18 mouse cellular contexts compared by ENCODE assay signal in the genomic region with DNA sequence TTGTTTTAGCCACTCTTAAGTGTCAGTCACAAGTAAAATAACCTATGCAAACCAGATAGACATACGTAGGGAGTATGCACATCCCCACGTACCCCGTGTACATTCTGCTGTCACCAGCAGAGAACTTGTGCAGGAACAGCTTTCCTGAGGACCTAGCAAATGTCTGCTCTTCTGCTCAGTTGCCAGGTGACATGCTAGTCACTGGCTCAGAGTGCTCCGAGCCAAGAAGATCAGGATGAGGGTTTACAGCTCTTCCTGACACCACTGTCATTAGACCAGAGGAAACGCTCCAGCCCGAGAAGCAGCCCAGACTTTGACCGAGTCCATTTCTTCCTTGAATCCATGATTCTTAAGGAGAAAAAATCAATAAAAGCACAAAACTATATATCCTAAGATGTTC.
"Had no signal": no experiment of that assay in that cellular context is flagged by ENCODE, and none has a peak within 500 bp of the region (broad histone marks: within the 10 kb centered on the region; RNA-seq: fewer than 3 reads in every experiment).

No protein-coding gene starts in this region.

- H3K4me2 ChIP-seq: limb, embryonic 15.5 days; liver, embryonic 11.5 days; lung, embryonic 15.5 days; midbrain, embryonic 11.5 days; stomach, embryonic 15.5 days had no signal

- H3K27me3 ChIP-seq: limb, embryonic 15.5 days; lung, embryonic 15.5 days; stomach, embryonic 15.5 days had no signal

- H3K9me3 ChIP-seq: limb, embryonic 15.5 days; lung, embryonic 15.5 days; stomach, embryonic 15.5 days had no signal

- H3K27ac ChIP-seq: layer of hippocampus, adult 2 months; limb, embryonic 15.5 days; liver, embryonic 14.5 days; lung, embryonic 15.5 days; stomach, embryonic 15.5 days had no signal

- H3K36me3 ChIP-seq: limb, embryonic 15.5 days; lung, embryonic 15.5 days; stomach, embryonic 15.5 days had no signal

- H3K9ac ChIP-seq: limb, embryonic 15.5 days; liver, embryonic 14.5 days; lung, embryonic 15.5 days; stomach, embryonic 15.5 days had no signal

- H3K4me3 ChIP-seq: layer of hippocampus, adult 2 months; limb, embryonic 15.5 days; lung, embryonic 15.5 days; stomach, embryonic 15.5 days had no signal

- DNase-seq: kidney, adult 9 months; kidney, postnatal 25 days; layer of hippocampus, adult 9-11 months; lung, adult 18-20 months; lung, postnatal 14 days; lung, postnatal 4 days; midbrain, embryonic 14.5 days; right cerebral cortex, adult 18-20 months; right cerebral cortex, postnatal 14 days; spleen, adult 18-20 months; thymus, postnatal 25 days had no signal
